8 mouse cellular contexts compared by ENCODE assay signal in the genomic region with DNA sequence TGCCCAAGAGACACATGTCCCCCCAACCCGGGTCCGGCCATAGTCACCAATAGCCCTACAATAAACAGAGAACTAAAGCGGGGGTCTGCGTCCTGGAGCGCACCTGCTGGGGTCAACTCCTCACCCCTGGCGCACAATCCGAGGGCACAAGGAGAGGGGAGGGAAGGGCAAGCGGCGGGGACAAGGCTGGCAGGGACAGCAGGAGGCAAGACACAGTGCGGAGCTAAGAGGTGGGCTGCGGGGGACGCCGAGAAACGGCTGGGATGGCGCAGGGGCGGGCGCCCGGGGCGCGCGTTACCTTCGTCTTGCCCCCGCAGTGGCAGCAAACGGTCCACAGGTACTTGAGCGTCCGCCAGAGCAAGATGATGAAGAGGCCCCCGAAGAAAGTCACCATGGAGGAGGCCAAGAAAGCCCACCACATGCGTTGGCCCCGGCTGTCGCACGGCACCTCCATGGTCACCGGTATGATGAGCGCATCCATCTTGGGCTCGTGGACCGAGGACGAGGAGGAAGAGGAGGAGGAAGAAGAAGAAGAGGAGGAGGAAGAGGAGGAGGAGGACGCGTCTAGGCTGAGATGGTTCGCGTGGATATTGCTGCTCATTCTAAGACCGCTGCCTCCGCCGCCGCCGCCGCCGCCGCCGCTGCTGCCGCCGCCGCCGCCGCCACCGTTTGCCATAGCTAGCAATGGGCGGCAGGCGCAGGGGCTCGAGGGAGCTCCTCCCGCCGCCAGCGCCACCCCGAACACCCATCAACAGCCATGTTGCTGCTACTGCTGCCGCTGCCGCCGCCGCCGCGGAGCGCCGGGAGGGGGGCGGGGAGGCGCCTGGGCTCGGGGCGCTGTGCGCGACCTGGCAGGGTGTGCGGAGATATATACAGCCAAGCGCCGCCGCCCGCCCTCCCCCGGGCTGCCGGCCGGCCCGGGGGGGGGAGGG. TPM values are rescaled to one million over a fixed set of nuclear protein-coding genes. Genes with fewer than 3 reads are reported as not detected.
DNase-seq lines count a peak whose midpoint lies in the region; ATAC-seq and TF ChIP-seq lines count a peak whose summit lies in the region.

No protein-coding gene starts in this region.

- no peaks in the 10 kb centered on the region for H3K4me1 ChIP-seq in embryonic facial prominence, embryonic 11.5 days (ENCODE audit: control insufficient read depth, insufficient read depth, low read length)
- peaks cover 9% of the 10 kb centered on the region; the same call in 1 of the 2 replicates for H3K4me1 ChIP-seq in heart, embryonic 16.5 days (ENCODE audit: control insufficient read depth, insufficient read depth, low read length)
- no peaks in the 10 kb centered on the region for H3K4me1 ChIP-seq in liver, embryonic 15.5 days (replicated peaks)

- peak overlapping the region; percentile 99 for H3K4me2 ChIP-seq in embryonic facial prominence, embryonic 11.5 days (ENCODE audit: low read depth, low read length)
- H3K4me2 ChIP-seq in heart, embryonic 16.5 days (ENCODE audit: low read depth, low read length), result peak overlapping the region; percentile 97
- peak overlapping the region; percentile 63 for H3K4me2 ChIP-seq in liver, embryonic 15.5 days

- peak overlapping the region; percentile 66 for H3K9ac ChIP-seq in embryonic facial prominence, embryonic 11.5 days (replicated peaks; ENCODE audit: low read length)
- peak overlapping the region; percentile 68 for H3K9ac ChIP-seq in heart, embryonic 16.5 days (ENCODE audit: low read length)
- H3K9ac ChIP-seq in liver, embryonic 15.5 days, result no peak overlapping the region

- H3K36me3 ChIP-seq in embryonic facial prominence, embryonic 11.5 days (replicated peaks; ENCODE audit: control insufficient read depth, insufficient read depth, low read depth, low read length), result no peaks in the 10 kb centered on the region
- no peaks in the 10 kb centered on the region for H3K36me3 ChIP-seq in heart, embryonic 16.5 days (ENCODE audit: control insufficient read depth, insufficient read depth)
- no peaks in the 10 kb centered on the region for H3K36me3 ChIP-seq in liver, embryonic 15.5 days (replicated peaks)

- H3K4me3 ChIP-seq in embryonic facial prominence, embryonic 11.5 days (ENCODE audit: low read depth, low read length), result peak overlapping the region; percentile 77
- peak overlapping the region; percentile 72 for H3K4me3 ChIP-seq in heart, embryonic 16.5 days (ENCODE audit: low read length)
- H3K4me3 ChIP-seq in layer of hippocampus, adult 2 months, result peak overlapping the region; percentile 92
- H3K4me3 ChIP-seq in liver, embryonic 15.5 days (replicated peaks), result peak overlapping the region; percentile 39

- peak; percentile 71 for DNase-seq in layer of hippocampus, adult 11-12 months (ENCODE audit: low spot score)
- no peak for DNase-seq in layer of hippocampus, adult 9-10 months (ENCODE audit: low spot score)
- peak; percentile 52 for DNase-seq in embryonic facial prominence, embryonic 11.5 days (ENCODE audit: low spot score)
- DNase-seq in layer of hippocampus, adult 2 months (ENCODE audit: low spot score in 2 of 2), result peak; percentile 65 to 67
- peak; percentile 68 for DNase-seq in ovary, postnatal 36 days (ENCODE audit: low spot score)

- under 1% methylated on average over 41 of the region's 85 CpGs for WGBS in embryonic facial prominence, embryonic 11.5 days
- under 1% methylated on average over 72 of the region's 85 CpGs for WGBS in heart, embryonic 16.5 days
- 1% methylated on average over 77 of the region's 85 CpGs for WGBS in liver, embryonic 15.5 days (ENCODE audit: insufficient replicate concordance)

- ATAC-seq in embryonic facial prominence, embryonic 11.5 days (replicated peaks; ENCODE audit: insufficient number of reproducible peaks, low FRiP score, low TSS enrichment, low read depth), result peak; percentile 7; the same call in 1 of the 2 replicates
- no peak for ATAC-seq in heart, embryonic 16.5 days (replicated peaks; ENCODE audit: extremely low read depth, insufficient read depth, low FRiP score)
- no peak for ATAC-seq in liver, embryonic 15.5 days (ENCODE audit: insufficient read depth)
- no peak for ATAC-seq in megakaryocyte-erythroid progenitor cell, adult 5-6 weeks (replicated peaks; ENCODE audit: low FRiP score, low TSS enrichment, poor library complexity, severe bottlenecking)

- TF ChIP-seq CTCF in layer of hippocampus, adult 2 months (conservative IDR thresholded peaks at IDR 0.05), result no peak; the same call in 1 of the 2 replicates

- no peaks in the 10 kb centered on the region for H3K9me3 ChIP-seq in embryonic facial prominence, embryonic 11.5 days (replicated peaks; ENCODE audit: control insufficient read depth, low read length)
- H3K9me3 ChIP-seq in heart, embryonic 16.5 days (replicated peaks; ENCODE audit: control insufficient read depth, low read length), result no peaks in the 10 kb centered on the region
- H3K9me3 ChIP-seq in liver, embryonic 15.5 days (replicated peaks), result no peaks in the 10 kb centered on the region

- peaks cover 42% of the 10 kb centered on the region for H3K27me3 ChIP-seq in embryonic facial prominence, embryonic 11.5 days (ENCODE audit: control insufficient read depth, insufficient read depth, low read length)
- H3K27me3 ChIP-seq in heart, embryonic 16.5 days (ENCODE audit: control insufficient read depth, insufficient read depth, low read length), result peaks cover 88% of the 10 kb centered on the region
- peaks cover 77% of the 10 kb centered on the region for H3K27me3 ChIP-seq in liver, embryonic 15.5 days

- no peak overlapping the region for H3K27ac ChIP-seq in embryonic facial prominence, embryonic 11.5 days (replicated peaks; ENCODE audit: low read depth, low read length)
- no peak overlapping the region for H3K27ac ChIP-seq in heart, embryonic 16.5 days (ENCODE audit: low read length)
- peak overlapping the region; percentile 97 for H3K27ac ChIP-seq in layer of hippocampus, adult 2 months
- H3K27ac ChIP-seq in liver, embryonic 15.5 days (replicated peaks), result no peak overlapping the region

RNA-seq across cellular contexts. Expression of gene Kcnma1, which starts 10.6 kb away (rescaled TPM):
- 0.86 and 0.87 TPM in 2 replicates for polyA plus RNA-seq in embryonic facial prominence, embryonic 11.5 days (2014; fragmentation: Nextera tagmentation; extraction: Ambion mirVana)
- 0.38 and 0.47 TPM in 2 replicates for polyA plus RNA-seq in heart, embryonic 16.5 days (2015; fragmentation: Nextera tagmentation; extraction: Ambion mirVana)
- 100 to 1,000 TPM; 141 to 145 TPM for total RNA-seq in layer of hippocampus, adult 2 months (2021)
- polyA plus RNA-seq in liver, embryonic 15.5 days (2015; fragmentation: Nextera tagmentation; extraction: Ambion mirVana), result 0.07 and 0.17 TPM in 2 replicates
- total RNA-seq in megakaryocyte-erythroid progenitor cell, adult 5-6 weeks (2014; fragmentation: Nextera tagmentation), result not detected in 2 replicates
- not detected in 2 replicates for total RNA-seq in megakaryocyte-erythroid progenitor cell, adult 5-6 weeks (2017)

Comparison
In these comparisons a context has a peak if more than half of its experiments do, and no peak if none do; other contexts are left out.
1. H3K4me3 ChIP-seq: peak in every context shown above with its lines; median percentile 92 in layer of hippocampus, adult 2 months; 77 in embryonic facial prominence, embryonic 11.5 days; 72 in heart, embryonic 16.5 days; 39 in liver, embryonic 15.5 days.